12 mouse cellular contexts compared by ENCODE assay signal in genomic region chr10:79654946-79655395, GRCm38 (mm10). TPM values are rescaled to one million over a fixed set of nuclear protein-coding genes. Genes with fewer than 3 reads are reported as not detected.
DNase-seq lines count a peak whose midpoint lies in the region; ATAC-seq lines count a peak whose summit lies in the region.
"Had no signal": no experiment of that assay in that cellular context is flagged by ENCODE, and none has a peak within 500 bp of the region (broad histone marks: within the 10 kb centered on the region; RNA-seq: fewer than 3 reads in every experiment).

No protein-coding gene starts in this region.

- 4% methylated on average over 1 of the region's 1 CpGs for WGBS in hindbrain, embryonic 15.5 days

- H3K27ac ChIP-seq in hindbrain, embryonic 15.5 days (replicated peaks) = peak overlapping the region; percentile 73
- H3K27ac ChIP-seq: liver, embryonic 14.5 days had no signal

- H3K9ac ChIP-seq in hindbrain, embryonic 15.5 days = no peak overlapping the region
- H3K9ac ChIP-seq: liver, embryonic 14.5 days had no signal

- H3K9me3 ChIP-seq in hindbrain, embryonic 15.5 days = no peaks in the 10 kb centered on the region

- H3K27me3 ChIP-seq in hindbrain, embryonic 15.5 days = 0 out of 2 replicates have a peak, but pooled peaks cover 4% of the 10 kb centered on the region

- DNase-seq in right cerebral cortex, adult 2 months (ENCODE audit: low spot score in 2 of 2) = peak; percentile 50 to 52
- no peak for DNase-seq in right cerebral cortex, adult 18-20 months
- DNase-seq in mesoderm, embryonic 11.5 days (ENCODE audit: low read depth, low spot score) = peak; percentile 74
- DNase-seq in adrenal gland, postnatal 25 days = no peak
- DNase-seq in testis, postnatal 14 days (ENCODE audit: low spot score) = no peak
- DNase-seq in left cerebral cortex, adult 11 months (ENCODE audit: low spot score) = no peak

- ATAC-seq in hindbrain, embryonic 15.5 days (ENCODE audit: low FRiP score, low read depth) = peak; percentile 87
- no peak for ATAC-seq in cerebellum, adult (ENCODE audit: insufficient number of reproducible peaks, low FRiP score, low TSS enrichment)
- ATAC-seq: CD4-positive, CD25-positive, alpha-beta regulatory T cell, adult 4 months had no signal

- no peak overlapping the region for H3K4me3 ChIP-seq in hindbrain, embryonic 15.5 days

- H3K4me2 ChIP-seq in hindbrain, embryonic 15.5 days = no peak overlapping the region

- no peaks in the 10 kb centered on the region for H3K36me3 ChIP-seq in hindbrain, embryonic 15.5 days

- H3K4me1 ChIP-seq in hindbrain, embryonic 15.5 days (replicated peaks) = peaks cover 17% of the 10 kb centered on the region

RNA-seq across cellular contexts. Expression of gene Madcam1, which starts 9.4 kb away (rescaled TPM):
- polyA plus RNA-seq in hindbrain, embryonic 15.5 days (2015; fragmentation: Nextera tagmentation; extraction: Ambion mirVana) = 0.87 and 1.2 TPM in 2 replicates
- total RNA-seq in adrenal gland, postnatal 25 days (2021) = not detected in 2 replicates
- total RNA-seq: neutrophil, adult 5-6 weeks had no signal

RNA-seq across cellular contexts. Expression of gene Odf3l2, which starts 9.4 kb away (rescaled TPM):
- polyA plus RNA-seq in hindbrain, embryonic 15.5 days (2015; fragmentation: Nextera tagmentation; extraction: Ambion mirVana) = 0.13 and 0.43 TPM in 2 replicates
- total RNA-seq in adrenal gland, postnatal 25 days (2021) = not detected in 2 replicates
- total RNA-seq: neutrophil, adult 5-6 weeks had no signal
- polyA plus RNA-seq: CD4-positive, CD25-positive, alpha-beta regulatory T cell, adult 4 months; heart, embryonic 16.5 days; liver, embryonic 14.5 days had no signal

RNA-seq across cellular contexts. Expression of gene Tpgs1, which starts 14.2 kb away (rescaled TPM):
- polyA plus RNA-seq in hindbrain, embryonic 15.5 days (2015; fragmentation: Nextera tagmentation; extraction: Ambion mirVana) = 102 and 107 TPM in 2 replicates
- total RNA-seq in adrenal gland, postnatal 25 days (2021) = 35.0 and 36.5 TPM in 2 replicates

RNA-seq across cellular contexts. Expression of gene Shc2, which starts 17.3 kb away (rescaled TPM):
- 28.1 and 28.5 TPM in 2 replicates for polyA plus RNA-seq in hindbrain, embryonic 15.5 days (2015; fragmentation: Nextera tagmentation; extraction: Ambion mirVana)
- total RNA-seq in adrenal gland, postnatal 25 days (2021) = 3.5 and 4.4 TPM in 2 replicates
- total RNA-seq: neutrophil, adult 5-6 weeks had no signal
- polyA plus RNA-seq: CD4-positive, CD25-positive, alpha-beta regulatory T cell, adult 4 months had no signal

RNA-seq across cellular contexts. Expression of gene Cdc34, which starts 27.0 kb away (rescaled TPM):
- 82.4 and 91.7 TPM in 2 replicates for polyA plus RNA-seq in hindbrain, embryonic 15.5 days (2015; fragmentation: Nextera tagmentation; extraction: Ambion mirVana)
- total RNA-seq in adrenal gland, postnatal 25 days (2021) = 78.6 and 89.8 TPM in 2 replicates

Comparison
In these comparisons a context has a peak if more than half of its experiments do, and no peak if none do; other contexts are left out.
1. DNase-seq: peak in right cerebral cortex, adult 2 months (2 of 2) and mesoderm, embryonic 11.5 days (single experiment); none in right cerebral cortex, adult 18-20 months (single experiment), adrenal gland, postnatal 25 days (single experiment), testis, postnatal 14 days (single experiment) and left cerebral cortex, adult 11 months (single experiment).